Mouse (Mus musculus): ENCODE results near the gene Smarcc1. TPM values are rescaled to one million over a fixed set of nuclear protein-coding genes. Genes with fewer than 3 reads are reported as not detected.
A peak's percentile ranks its signal among the peaks of the same experiment; 100 is the strongest.
"Not testable (repeated sequence)": the region's sequence is repeated elsewhere in the genome, so short reads cannot be mapped to it uniquely, and the experiment has no call there.

Gene Smarcc1
- polyA plus RNA-seq, 1 experiment from 2014 or later, result 26.6 TPM

DNA sequence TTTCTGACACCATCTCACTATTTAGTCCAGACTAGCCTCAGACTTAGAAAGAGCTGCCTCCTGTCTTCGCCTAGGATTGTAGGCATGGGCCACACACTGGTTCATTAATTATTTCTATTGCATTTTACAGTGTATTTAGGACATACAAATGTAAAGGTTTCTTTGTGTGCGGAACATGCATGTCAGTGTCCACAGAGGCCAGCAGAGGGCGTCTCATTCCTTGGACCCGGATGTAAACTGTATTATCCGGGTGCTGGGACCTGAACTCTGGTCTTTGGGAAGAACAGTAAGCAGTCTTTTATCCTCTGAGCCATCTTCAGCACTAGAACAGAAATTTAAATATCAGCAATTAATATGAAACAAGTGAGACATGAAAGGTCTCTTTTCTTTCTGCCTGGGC lies 16.7 kb downstream of the Smarcc1 start:
- no peaks in the 10 kb centered on the region for H3K9me3 ChIP-seq (ENCODE audit: control insufficient read depth, low read length)
- no peak overlapping the region for H3K27ac ChIP-seq (replicated peaks)
- no peak for DNase-seq (ENCODE audit: low spot score)
- no peaks in the 10 kb centered on the region for H3K27me3 ChIP-seq (ENCODE audit: control insufficient read depth, insufficient read depth, low read length)
- peak; percentile 51 for TF ChIP-seq CTCF (IDR thresholded peaks at IDR 0.05; ENCODE audit: low read depth)
- no peak for TF ChIP-seq EP300 (optimal IDR thresholded peaks at IDR 0.05)
- H3K4me3 ChIP-seq (ENCODE audit: low read depth, low read length), result no peak overlapping the region
- no peak overlapping the region for H3K9ac ChIP-seq (ENCODE audit: low read length)
- H3K36me3 ChIP-seq (ENCODE audit: control insufficient read depth, insufficient read depth, low read length), result no peaks in the 10 kb centered on the region
- no peak overlapping the region for H3K4me2 ChIP-seq (replicated peaks; ENCODE audit: low read depth)
- no peak for ATAC-seq (ENCODE audit: low FRiP score, low TSS enrichment)
- 78% methylated on average over 5 of the region's 5 CpGs for WGBS
- no peaks in the 10 kb centered on the region for H3K4me1 ChIP-seq (replicated peaks; ENCODE audit: control insufficient read depth, insufficient read depth)

DNA sequence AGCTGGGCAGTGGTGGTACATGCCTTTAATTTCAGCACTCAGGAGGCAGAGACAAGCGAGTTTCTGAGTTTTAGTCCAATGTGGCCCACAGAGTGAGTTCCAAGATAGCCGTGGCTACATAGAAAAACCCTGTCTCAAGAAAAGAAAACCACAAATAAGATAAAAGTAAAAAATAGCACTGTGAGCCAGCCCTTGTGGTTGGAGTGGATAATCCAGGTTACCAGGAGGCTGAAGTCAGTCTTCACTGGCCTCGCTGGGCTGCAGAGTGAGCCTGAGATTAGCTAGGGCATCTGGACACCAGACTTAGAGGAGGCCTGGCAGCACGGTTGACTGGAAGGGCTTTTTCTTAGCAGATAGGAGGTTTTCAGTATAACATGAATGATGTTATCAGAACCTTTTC lies 21.6 kb downstream of the Smarcc1 start:
- WGBS, result 87% methylated on average over 4 of the region's 4 CpGs
- no peak overlapping the region for H3K27ac ChIP-seq (replicated peaks)
- no peak for ATAC-seq (ENCODE audit: low FRiP score, low TSS enrichment)

DNA sequence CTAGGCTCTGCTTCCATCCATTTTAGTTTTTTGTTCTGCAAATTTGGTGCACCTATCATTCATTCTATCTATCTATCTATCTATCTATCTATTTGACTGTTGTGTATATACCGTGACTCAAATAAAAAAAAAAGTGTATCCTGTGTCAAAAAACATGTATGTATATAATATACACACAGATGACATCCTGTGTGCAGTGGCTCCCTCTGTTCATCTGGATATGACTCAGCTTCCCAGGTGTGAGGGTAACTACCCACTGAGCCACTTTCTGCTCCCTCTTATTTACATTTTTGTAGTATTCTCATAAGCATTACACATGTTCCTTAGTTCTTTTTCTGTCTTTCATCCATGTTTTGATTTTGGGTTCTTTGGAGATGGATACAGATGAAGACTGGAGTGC lies 24.6 kb downstream of the Smarcc1 start:
- Histone ChIP-seq H3K4me1 (replicated peaks; ENCODE audit: control insufficient read depth, insufficient read depth) (no peaks in the 10 kb centered on the region), H3K9me3 (ENCODE audit: control insufficient read depth, low read length) (no peaks in the 10 kb centered on the region), H3K36me3 (ENCODE audit: control insufficient read depth, insufficient read depth, low read length) (no peaks in the 10 kb centered on the region), H3K4me3 (ENCODE audit: low read depth, low read length) (no peak overlapping the region), H3K9ac (ENCODE audit: low read length) (no peak overlapping the region), H3K27me3 (ENCODE audit: control insufficient read depth, insufficient read depth, low read length) (no peaks in the 10 kb centered on the region), H3K4me2 (replicated peaks; ENCODE audit: low read depth) (no peak overlapping the region), H3K27ac (replicated peaks) (no peak overlapping the region)
- TF ChIP-seq EP300 (optimal IDR thresholded peaks at IDR 0.05) (no peak), CTCF (IDR thresholded peaks at IDR 0.05; ENCODE audit: low read depth) (no peak)
- 82% methylated on average over 1 of the region's 1 CpGs for WGBS
- DNase-seq (ENCODE audit: low spot score) (no peak), ATAC-seq (ENCODE audit: low FRiP score, low TSS enrichment) (no peak)

More for the DNA sequence above, 21.6 kb downstream of the Smarcc1 start:
- Histone ChIP-seq H3K9ac (ENCODE audit: low read length) (no peak overlapping the region), H3K4me3 (ENCODE audit: low read depth, low read length) (no peak overlapping the region), H3K27me3 (ENCODE audit: control insufficient read depth, insufficient read depth, low read length) (no peaks in the 10 kb centered on the region), H3K36me3 (ENCODE audit: control insufficient read depth, insufficient read depth, low read length) (no peaks in the 10 kb centered on the region), H3K9me3 (ENCODE audit: control insufficient read depth, low read length) (no peaks in the 10 kb centered on the region), H3K4me2 (replicated peaks; ENCODE audit: low read depth) (no peak overlapping the region), H3K4me1 (replicated peaks; ENCODE audit: control insufficient read depth, insufficient read depth) (no peaks in the 10 kb centered on the region)
- no peak for TF ChIP-seq CTCF (IDR thresholded peaks at IDR 0.05; ENCODE audit: low read depth)
- TF ChIP-seq EP300 (optimal IDR thresholded peaks at IDR 0.05), result no peak
- DNase-seq (ENCODE audit: low spot score), result no peak

GRCm38 (mm10) chr9:110148598-110148997 lies 31.1 kb downstream of the Smarcc1 start:
- Histone ChIP-seq H3K4me1 (replicated peaks; ENCODE audit: control insufficient read depth, insufficient read depth) (no peaks in the 10 kb centered on the region), H3K36me3 (ENCODE audit: control insufficient read depth, insufficient read depth, low read length) (no peaks in the 10 kb centered on the region; the same call in 1 of the 2 replicates), H3K27me3 (ENCODE audit: control insufficient read depth, insufficient read depth, low read length) (no peaks in the 10 kb centered on the region), H3K27ac (replicated peaks) (no peak overlapping the region), H3K9ac (ENCODE audit: low read length) (no peak overlapping the region), H3K4me3 (ENCODE audit: low read depth, low read length) (no peak overlapping the region), H3K9me3 (ENCODE audit: control insufficient read depth, low read length) (no peaks in the 10 kb centered on the region), H3K4me2 (replicated peaks; ENCODE audit: low read depth) (no peak overlapping the region)
- ATAC-seq (ENCODE audit: low FRiP score, low TSS enrichment) (no peak), DNase-seq (ENCODE audit: low spot score) (no peak)
- TF ChIP-seq EP300 (optimal IDR thresholded peaks at IDR 0.05) (no peak), CTCF (IDR thresholded peaks at IDR 0.05; ENCODE audit: low read depth) (no peak)
- WGBS, result 67% methylated on average over 2 of the region's 2 CpGs

- H3K36me3 ChIP-seq (ENCODE audit: control insufficient read depth, insufficient read depth, low read length), result peaks cover 7% of the 10 kb centered on the region; the same call in 1 of the 2 replicates
- no peaks in the 10 kb centered on the region for H3K4me1 ChIP-seq (replicated peaks; ENCODE audit: control insufficient read depth, insufficient read depth)
- ATAC-seq (ENCODE audit: low FRiP score, low TSS enrichment) (no peak), DNase-seq (ENCODE audit: low spot score) (no peak)
- no peak overlapping the region for H3K4me2 ChIP-seq (replicated peaks; ENCODE audit: low read depth)
- no peak overlapping the region for H3K27ac ChIP-seq (replicated peaks)
- no peak overlapping the region for H3K4me3 ChIP-seq (ENCODE audit: low read depth, low read length)
- TF ChIP-seq EP300 (optimal IDR thresholded peaks at IDR 0.05), result no peak
- TF ChIP-seq CTCF (IDR thresholded peaks at IDR 0.05; ENCODE audit: low read depth), result no peak
- H3K9ac ChIP-seq (ENCODE audit: low read length), result no peak overlapping the region
- no peaks in the 10 kb centered on the region for H3K27me3 ChIP-seq (ENCODE audit: control insufficient read depth, insufficient read depth, low read length)
- 90% methylated on average over 1 of the region's 1 CpGs for WGBS
- H3K9me3 ChIP-seq (ENCODE audit: control insufficient read depth, low read length), result no peaks in the 10 kb centered on the region
Observed at GRCm38 (mm10) chr9:110159036-110159435, 41.5 kb downstream of the Smarcc1 start.

GRCm38 (mm10) chr9:110160486-110160885 lies 43.0 kb downstream of the Smarcc1 start:
- H3K27me3 ChIP-seq (ENCODE audit: control insufficient read depth, insufficient read depth, low read length); H3K4me2 ChIP-seq (replicated peaks; ENCODE audit: low read depth); H3K27ac ChIP-seq (replicated peaks); H3K4me1 ChIP-seq (replicated peaks; ENCODE audit: control insufficient read depth, insufficient read depth); H3K4me3 ChIP-seq (ENCODE audit: low read depth, low read length); H3K9ac ChIP-seq (ENCODE audit: low read length); H3K9me3 ChIP-seq (ENCODE audit: control insufficient read depth, low read length); DNase-seq (ENCODE audit: low spot score); ATAC-seq (ENCODE audit: low FRiP score, low TSS enrichment): not testable (repeated sequence)
- H3K36me3 ChIP-seq (ENCODE audit: control insufficient read depth, insufficient read depth, low read length), result peaks cover 10% of the 10 kb centered on the region; the same call in 1 of the 2 replicates
- 100% methylated on average over 2 of the region's 2 CpGs for WGBS
